Mouse (Mus musculus) kidney, adult 18-20 months (tissue): ENCODE data around the gene Coq9.
"Not testable (repeated sequence)": the region's sequence is repeated elsewhere in the genome, so short reads cannot be mapped to it uniquely, and the experiment has no call there.

Source experiments
- DNase-seq: peaks from one replicate; pipeline ENCODE4 v3.0.0; 2021

The Coq9 gene

GRCm38 (mm10) chr8:94822637-94823560, 15.2 kb upstream of the Coq9 start:
- DNase-seq = peak; percentile 75

DNA sequence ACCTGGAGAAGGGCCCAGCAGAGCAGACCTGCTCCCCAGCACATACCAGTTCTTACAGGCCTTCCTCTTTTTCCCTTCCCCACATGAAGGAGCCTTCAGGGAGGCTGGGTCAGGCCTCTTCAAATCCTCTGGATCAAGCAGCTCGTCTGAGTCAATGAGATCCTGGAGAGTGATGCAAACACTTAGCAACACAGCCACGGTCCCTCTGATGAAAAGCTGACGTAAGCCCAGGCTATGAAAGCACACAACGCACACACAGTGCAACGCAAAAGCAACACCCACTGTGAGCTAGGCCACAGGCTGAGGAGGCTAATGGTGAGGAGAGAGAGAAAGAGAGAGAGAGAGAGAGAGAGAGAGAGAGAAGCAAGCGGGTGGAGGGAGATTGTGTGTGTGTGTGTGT, 13.0 kb upstream of the Coq9 start:
- no peak for DNase-seq

- DNase-seq = no peak
Observed at GRCm38 (mm10) chr8:94826210-94826609, 11.9 kb upstream of the Coq9 start.

- no peak for DNase-seq
Observed at GRCm38 (mm10) chr8:94828284-94828683, 9.8 kb upstream of the Coq9 start.

GRCm38 (mm10) chr8:94833901-94834405, 4.2 kb upstream of the Coq9 start:
- DNase-seq = not testable (repeated sequence)

GRCm38 (mm10) chr8:94835751-94836150, 2.4 kb upstream of the Coq9 start:
- DNase-seq = peak; percentile 17

- DNase-seq = no peak
Observed at GRCm38 (mm10) chr8:94836456-94837240, 1.5 kb upstream of the Coq9 start.

- no peak for DNase-seq
Observed at GRCm38 (mm10) chr8:94838600-94838999, 479 bp downstream of the Coq9 start.

DNA sequence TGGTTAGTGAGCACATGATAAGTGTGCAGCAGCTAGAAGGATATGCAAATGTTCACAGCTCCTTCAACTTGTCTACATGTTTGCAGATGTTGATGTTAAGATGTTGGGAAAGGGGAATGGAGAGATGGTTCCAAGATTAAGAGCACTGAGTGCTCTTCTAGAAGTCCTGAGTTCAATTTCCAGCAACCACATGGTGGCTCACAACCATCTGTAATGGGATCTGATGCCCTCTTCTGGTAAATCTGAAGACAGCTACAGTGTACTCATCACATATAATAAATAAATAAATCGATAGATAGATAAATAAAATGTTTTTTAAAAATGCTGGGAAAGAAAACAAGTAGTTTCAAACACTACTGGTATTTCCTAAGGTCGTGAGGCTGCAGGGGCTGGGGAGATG, 3.1 kb downstream of the Coq9 start:
- DNase-seq = no peak

GRCm38 (mm10) chr8:94850049-94850448, 11.9 kb downstream of the Coq9 start:
- no peak for DNase-seq

DNA sequence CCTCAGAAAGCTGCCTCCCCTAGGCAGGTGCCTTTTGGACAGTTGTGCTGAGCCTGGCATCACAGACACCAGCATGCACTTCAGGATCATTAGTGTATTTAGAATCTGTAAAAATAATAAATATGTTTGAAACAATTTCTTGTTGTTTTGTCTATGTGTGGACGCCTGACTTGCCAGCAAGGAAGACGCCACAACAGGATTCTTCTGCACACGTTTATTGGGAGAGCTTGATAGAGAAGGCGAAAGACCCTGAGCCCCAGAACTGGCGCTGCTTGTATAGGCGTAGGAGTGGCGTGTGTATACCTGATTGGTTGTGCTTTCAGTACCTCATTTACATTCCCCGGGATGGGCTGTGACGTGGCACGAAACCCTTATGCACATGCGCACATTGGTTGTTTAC, 16.6 kb downstream of the Coq9 start:
- DNase-seq = not testable (repeated sequence)

GRCm38 (mm10) chr8:94857011-94857345, 18.9 kb downstream of the Coq9 start:
- DNase-seq = no peak

DNA sequence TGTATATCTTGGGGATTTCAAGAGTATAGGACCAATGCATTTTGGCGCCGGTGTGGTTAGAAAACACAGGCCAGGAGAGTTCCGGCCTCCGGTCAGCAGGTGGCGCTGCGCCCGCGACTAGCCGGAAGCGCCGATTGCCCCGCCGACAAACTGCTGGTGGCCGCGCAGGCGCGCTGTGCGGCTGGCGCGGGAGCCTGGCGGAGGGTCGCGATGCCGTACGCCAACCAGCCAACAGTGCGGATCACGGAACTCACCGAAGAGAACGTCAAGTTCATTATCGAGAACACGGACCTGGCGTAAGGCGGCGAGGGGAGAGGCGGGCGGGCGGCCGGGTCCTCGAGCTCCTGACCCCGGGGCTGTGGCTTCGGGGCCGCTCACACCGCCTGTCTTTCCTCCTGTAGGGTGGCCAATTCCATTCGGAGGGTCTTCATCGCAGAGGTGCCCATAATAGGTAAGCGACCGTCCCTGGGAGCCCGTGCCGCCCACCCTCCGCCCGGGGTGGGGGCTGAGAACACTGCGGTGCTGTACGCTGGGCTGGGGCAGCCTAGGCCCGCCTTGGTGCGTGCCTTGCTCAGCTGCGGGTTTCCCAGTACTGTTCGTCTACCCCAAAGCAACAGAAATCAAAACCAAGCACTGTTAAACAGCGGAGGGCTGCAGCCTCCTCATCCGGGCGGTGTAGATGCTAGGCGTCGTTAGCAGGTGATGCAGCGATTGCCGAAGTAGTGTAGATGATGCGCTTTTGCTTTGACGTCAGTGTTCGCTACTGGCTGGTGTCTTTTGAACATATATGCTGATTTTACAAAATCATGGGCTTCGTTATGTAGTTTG, 19.4 kb downstream of the Coq9 start, which contains the start of gene Polr2c:
TSS of gene Polr2c (plus strand) at position 105 of the 828 bp plus-strand sequence.
- peak; percentile 90 for DNase-seq

DNA sequence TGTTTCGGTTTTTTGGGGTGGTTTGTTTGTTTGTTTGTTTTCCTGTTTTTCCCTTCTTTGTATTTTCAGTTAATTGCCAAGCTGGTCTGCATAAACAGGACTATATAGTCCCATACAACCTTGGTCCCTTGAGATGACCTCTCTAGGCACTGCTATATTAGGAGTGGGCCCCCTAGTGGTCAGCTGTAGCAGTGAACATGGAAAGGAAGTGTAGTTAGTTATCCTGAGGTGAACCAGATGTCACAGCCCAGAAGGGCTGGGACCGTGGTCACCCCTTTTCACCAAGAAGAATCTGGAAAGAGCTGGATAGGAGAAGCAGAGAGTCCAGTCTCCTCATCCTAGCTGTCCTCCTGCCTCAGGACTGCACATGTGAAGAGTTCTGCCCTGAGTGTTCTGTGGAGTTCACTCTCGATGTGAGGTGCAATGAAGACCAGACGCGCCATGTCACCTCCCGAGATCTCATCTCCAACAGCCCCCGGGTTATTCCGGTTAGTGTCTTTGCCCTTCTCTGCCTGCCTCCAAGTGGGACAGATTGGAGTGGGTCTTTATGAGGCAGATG, 23.3 kb downstream of the Coq9 start:
- DNase-seq = peak; percentile 76

DNA sequence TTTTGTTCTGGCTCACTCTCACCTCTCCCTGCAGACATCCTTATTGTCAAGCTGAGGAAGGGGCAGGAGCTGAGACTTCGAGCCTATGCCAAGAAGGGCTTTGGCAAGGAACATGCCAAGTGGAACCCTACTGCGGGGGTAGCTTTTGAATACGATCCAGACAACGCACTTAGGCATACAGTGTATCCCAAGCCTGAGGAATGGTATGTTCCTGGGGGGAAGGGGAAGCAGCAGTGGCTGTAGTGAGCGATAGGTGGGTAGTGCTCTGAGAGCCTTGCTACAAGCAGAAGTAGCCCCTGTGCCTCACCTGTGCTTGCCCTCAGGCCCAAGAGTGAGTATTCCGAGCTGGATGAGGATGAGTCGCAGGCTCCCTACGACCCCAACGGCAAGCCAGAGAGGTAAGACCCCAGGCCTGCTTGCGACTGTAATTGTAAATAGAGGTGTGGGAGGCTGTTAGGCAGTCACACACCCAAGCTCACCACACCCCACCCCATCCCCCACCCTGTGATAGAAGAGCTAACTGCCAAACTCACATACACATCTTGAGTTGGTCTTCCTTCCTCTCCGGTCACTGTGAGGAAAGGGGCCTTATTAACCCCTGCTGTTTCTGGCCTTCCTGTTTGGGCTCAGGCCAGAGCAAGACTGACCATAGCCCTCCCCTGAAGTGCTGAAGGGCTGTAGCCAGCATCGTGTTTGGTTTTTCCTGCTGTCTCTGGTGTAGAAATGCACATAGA, 24.5 kb downstream of the Coq9 start:
- no peak for DNase-seq

- DNase-seq = no peak
Observed at GRCm38 (mm10) chr8:94863897-94864673, 26.0 kb downstream of the Coq9 start.

DNA sequence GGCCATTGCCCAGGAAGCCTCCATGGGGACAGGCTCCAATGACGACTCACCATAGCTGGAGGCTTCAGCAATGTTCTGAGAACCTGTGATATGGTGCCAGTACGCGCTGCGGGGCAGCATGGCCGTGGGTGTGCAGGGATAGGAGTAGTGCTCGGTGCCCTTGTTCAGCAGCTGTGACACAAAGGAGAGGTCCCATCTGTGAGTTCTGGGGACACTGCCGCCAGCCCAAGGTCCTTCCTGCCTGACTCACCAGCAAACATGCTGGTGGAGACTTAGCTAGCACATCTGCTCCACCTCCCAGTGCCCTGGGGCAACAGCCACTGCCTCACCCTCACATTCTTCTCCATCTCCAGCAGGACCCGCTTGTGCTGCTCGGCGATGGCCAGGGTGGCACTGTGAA, 27.2 kb downstream of the Coq9 start:
- DNase-seq = no peak

- DNase-seq = no peak
Observed at GRCm38 (mm10) chr8:94866921-94867320, 28.8 kb downstream of the Coq9 start.

DNA sequence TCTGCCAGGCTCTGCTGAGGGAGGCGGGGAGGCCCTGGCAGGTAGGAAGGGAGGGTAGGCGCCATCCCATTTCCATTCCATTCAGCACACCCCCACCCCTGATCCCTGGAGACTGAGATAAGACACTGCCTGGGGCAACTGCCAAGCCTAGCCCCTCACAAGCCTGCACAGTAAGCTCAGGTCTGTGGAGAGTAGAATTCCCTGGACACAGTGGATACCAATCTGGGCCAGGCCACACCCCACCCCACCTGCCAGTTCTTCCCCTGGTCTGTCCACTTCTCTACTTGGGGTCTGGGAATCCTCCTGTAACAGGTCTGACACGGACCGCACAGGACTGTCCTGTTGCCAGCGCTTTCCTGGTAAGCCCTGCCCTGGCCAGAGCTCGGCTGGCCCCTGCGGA, 31.0 kb downstream of the Coq9 start:
- DNase-seq = no peak

DNA sequence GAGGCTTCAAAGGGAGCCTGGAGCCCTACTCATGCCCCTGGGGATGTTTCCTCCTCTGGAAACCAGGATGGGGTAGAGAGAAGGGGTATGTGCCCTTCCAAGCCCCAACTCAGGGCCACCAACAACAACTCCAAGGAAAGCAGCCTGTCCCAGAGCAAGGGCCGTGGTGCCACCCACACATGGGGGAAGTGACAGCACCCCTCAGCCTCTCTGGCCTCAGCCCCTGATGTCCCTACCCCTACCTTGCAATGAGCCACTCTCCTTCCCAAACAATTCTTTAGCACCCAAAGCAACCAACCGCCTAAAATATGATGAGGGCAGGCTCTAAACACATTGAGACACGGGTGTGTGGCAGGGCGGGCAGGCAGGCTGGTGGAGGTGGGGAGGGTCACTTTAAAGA, 31.9 kb downstream of the Coq9 start:
- no peak for DNase-seq
